Mouse (Mus musculus): ENCODE results near the gene Aspm.

Aspm gene

DNA sequence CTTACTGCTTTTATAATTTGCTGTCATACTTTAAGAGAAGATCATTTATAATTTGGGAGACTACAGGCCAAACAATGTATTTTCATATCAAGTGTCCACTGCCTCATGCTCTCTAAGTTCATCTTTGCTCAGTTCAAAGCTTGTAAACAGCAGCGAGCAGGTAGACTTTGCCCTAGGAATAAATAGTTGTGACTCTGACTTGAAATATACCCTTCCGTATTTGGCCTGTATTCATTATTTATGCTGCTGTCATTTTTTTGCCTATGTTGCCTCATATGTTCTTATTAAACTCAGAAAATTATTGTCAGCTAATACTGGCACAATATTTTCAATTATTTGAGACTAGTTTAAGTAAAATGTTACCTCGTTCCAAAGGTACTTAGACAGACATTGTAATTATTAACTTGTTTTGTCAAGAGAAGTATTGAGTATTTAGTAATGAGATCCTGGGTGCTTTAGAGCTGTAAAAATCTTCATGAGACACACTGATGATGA, 46.7 kb downstream of the Aspm start, which contains the start of gene F13b:
F13b (plus strand) TSS at position 445 of the 495 bp plus-strand sequence.
- no peak for DNase-seq (ENCODE audit: low read depth, low spot score)

DNA sequence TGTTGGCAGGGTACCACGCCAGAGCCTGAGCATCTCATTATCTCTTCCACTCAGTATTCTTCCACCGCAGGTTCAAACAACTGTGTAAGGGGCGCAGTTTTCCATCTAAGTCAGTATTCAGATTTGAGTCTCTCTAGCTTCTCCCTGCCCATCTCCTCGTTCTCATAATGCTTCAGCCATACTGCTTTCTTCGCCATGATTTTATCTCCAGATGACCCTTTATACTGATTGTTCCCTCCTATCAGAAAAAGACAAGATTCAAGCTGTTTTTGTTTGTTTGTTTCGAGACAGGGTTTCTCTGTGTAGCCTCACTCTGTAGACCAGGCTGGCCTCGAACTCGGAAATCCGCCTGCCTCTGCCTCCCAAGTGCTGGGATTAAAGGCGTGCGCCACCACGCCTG, 60.0 kb downstream of the Aspm start:
- DNase-seq (ENCODE audit: low read depth, low spot score) = no peak

Measured in WW6 (cell line).